Comparison of ENCODE assay signal across 16 mouse cellular contexts in the genomic region with DNA sequence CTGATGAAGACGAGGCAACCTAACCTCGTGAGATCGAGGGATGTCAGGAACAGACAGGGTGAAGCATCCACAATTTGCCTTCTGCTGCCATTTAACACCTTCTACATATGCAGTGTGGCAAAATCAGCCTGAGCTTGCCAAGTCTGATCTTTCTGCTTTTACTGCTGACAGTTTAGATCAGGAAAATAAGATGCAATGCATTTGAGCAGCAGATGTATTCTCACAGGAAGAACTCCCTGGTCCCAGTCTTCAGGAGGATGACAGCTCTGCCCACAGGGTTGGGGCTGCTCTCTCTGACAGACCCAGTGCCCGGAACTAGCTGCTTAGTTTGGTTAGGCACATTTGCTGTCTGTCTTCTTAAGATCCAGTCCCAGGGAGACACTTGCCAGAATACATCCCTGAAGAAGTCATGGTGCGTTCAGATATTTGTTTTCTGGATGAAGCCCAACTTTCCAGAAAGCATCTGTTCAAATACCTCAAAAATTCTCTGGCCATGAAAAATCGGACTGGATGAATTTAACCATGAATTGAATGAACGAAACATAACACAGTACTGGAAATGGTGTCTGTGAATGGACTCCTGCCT.
DNase-seq lines count a peak whose midpoint lies in the region; ATAC-seq lines count a peak whose summit lies in the region.
"Had no signal": no experiment of that assay in that cellular context is flagged by ENCODE, and none has a peak within 500 bp of the region (broad histone marks: within the 10 kb centered on the region; RNA-seq: fewer than 3 reads in every experiment).

No protein-coding gene starts in this region.

- peak; percentile 70 for ATAC-seq in embryonic facial prominence, embryonic 14.5 days (ENCODE audit: low read depth)

- H3K4me2 ChIP-seq in embryonic facial prominence, embryonic 14.5 days (ENCODE audit: low read depth, low read length), result no peak overlapping the region
- H3K4me2 ChIP-seq: heart, embryonic 11.5 days; liver, embryonic 13.5 days; neural tube, embryonic 13.5 days had no signal

- no peaks in the 10 kb centered on the region for H3K36me3 ChIP-seq in embryonic facial prominence, embryonic 14.5 days (ENCODE audit: control insufficient read depth, insufficient read depth, low read length)
- no peaks in the 10 kb centered on the region for H3K36me3 ChIP-seq in embryonic facial prominence, embryonic 10.5 days (replicated peaks)
- H3K36me3 ChIP-seq: liver, embryonic 13.5 days; neural tube, embryonic 13.5 days had no signal

- DNase-seq in embryonic facial prominence, embryonic 14.5 days (ENCODE audit: low spot score), result peak; percentile 86
- no peak for DNase-seq in embryonic facial prominence, embryonic 10.5 days (ENCODE audit: low spot score)
- peak; percentile 66 to 75 for DNase-seq in layer of hippocampus, adult 18-20 months (ENCODE audit: low spot score in 2 of 2)
- DNase-seq in layer of hippocampus, postnatal 10 days (ENCODE audit: low spot score in 2 of 2), result no peak
- DNase-seq in MN1 (ENCODE audit: low spot score) (peak; percentile 13), adipocyte (ENCODE audit: low spot score) (no peak)
- peak; percentile 52 to 75 for DNase-seq in frontal cortex, postnatal 36 days (ENCODE audit: low spot score in 2 of 2)
- DNase-seq in neural tube, embryonic 10.5 days (ENCODE audit: extremely low spot score, low spot score), result no peak
- DNase-seq: gastrocnemius, postnatal 10 days; heart, postnatal 4 days; kidney, adult 18-20 months; liver, embryonic 13.5 days; midbrain, embryonic 14.5 days; thymus, postnatal 14 days had no signal

- no peak overlapping the region for H3K27ac ChIP-seq in embryonic facial prominence, embryonic 14.5 days (replicated peaks; ENCODE audit: low read depth, low read length)
- H3K27ac ChIP-seq in embryonic facial prominence, embryonic 10.5 days (replicated peaks), result no peak overlapping the region
- H3K27ac ChIP-seq: liver, embryonic 13.5 days; neural tube, embryonic 13.5 days had no signal

- H3K27me3 ChIP-seq in embryonic facial prominence, embryonic 14.5 days (replicated peaks; ENCODE audit: control insufficient read depth, insufficient read depth, low read length), result no peaks in the 10 kb centered on the region
- H3K27me3 ChIP-seq in embryonic facial prominence, embryonic 10.5 days (replicated peaks; ENCODE audit: low read depth, poor library complexity, severe bottlenecking), result no peaks in the 10 kb centered on the region
- H3K27me3 ChIP-seq: liver, embryonic 13.5 days; neural tube, embryonic 13.5 days had no signal

- H3K4me1 ChIP-seq in embryonic facial prominence, embryonic 14.5 days (ENCODE audit: control insufficient read depth, insufficient read depth, low read length), result peaks cover 10% of the 10 kb centered on the region
- peaks cover 1% of the 10 kb centered on the region; the same call in 1 of the 2 replicates for H3K4me1 ChIP-seq in embryonic facial prominence, embryonic 10.5 days
- H3K4me1 ChIP-seq: liver, embryonic 13.5 days; neural tube, embryonic 13.5 days had no signal

- H3K9me3 ChIP-seq in embryonic facial prominence, embryonic 14.5 days (ENCODE audit: control insufficient read depth, low read length), result no peaks in the 10 kb centered on the region
- H3K9me3 ChIP-seq in embryonic facial prominence, embryonic 10.5 days, result no peaks in the 10 kb centered on the region
- H3K9me3 ChIP-seq: liver, embryonic 13.5 days; neural tube, embryonic 13.5 days had no signal

- H3K9ac ChIP-seq in embryonic facial prominence, embryonic 14.5 days (ENCODE audit: low read depth, low read length), result no peak overlapping the region
- H3K9ac ChIP-seq: liver, embryonic 13.5 days; neural tube, embryonic 13.5 days had no signal

- 46% methylated on average over 7 of the region's 7 CpGs for WGBS in embryonic facial prominence, embryonic 14.5 days
- WGBS in embryonic facial prominence, embryonic 10.5 days, result 87% methylated on average over 7 of the region's 7 CpGs

- H3K4me3 ChIP-seq in embryonic facial prominence, embryonic 14.5 days (ENCODE audit: low read depth, low read length), result no peak overlapping the region
- no peak overlapping the region for H3K4me3 ChIP-seq in embryonic facial prominence, embryonic 10.5 days
- H3K4me3 ChIP-seq: liver, embryonic 13.5 days; neural tube, embryonic 13.5 days had no signal

Comparison
In these comparisons a context has a peak if more than half of its experiments do, and no peak if none do; other contexts are left out.
1. DNase-seq: peak in embryonic facial prominence, embryonic 14.5 days (single experiment), layer of hippocampus, adult 18-20 months (2 of 2), MN1 (single experiment) and frontal cortex, postnatal 36 days (2 of 2); none in embryonic facial prominence, embryonic 10.5 days (single experiment), layer of hippocampus, postnatal 10 days (0 of 2), adipocyte (single experiment) and neural tube, embryonic 10.5 days (single experiment).